Mouse (Mus musculus): ENCODE results near the gene Fndc3b. TPM values are rescaled to one million over a fixed set of nuclear protein-coding genes. Genes with fewer than 3 reads are reported as not detected.

Gene Fndc3b
- polyA plus RNA-seq, 1 experiment: 0.78 TPM

- no peaks in the 10 kb centered on the region for H3K27me3 ChIP-seq (replicated peaks)
- H3K4me3 ChIP-seq (replicated peaks): no peak overlapping the region
- no peak for TF ChIP-seq GATA1 (IDR thresholded peaks at IDR 0.05; ENCODE audit: borderline replicate concordance, low read length)
- no peak for TF ChIP-seq FLI1 (IDR thresholded peaks at IDR 0.05; ENCODE audit: low read length)
- H3K4me1 ChIP-seq: no peaks in the 10 kb centered on the region
- H3K9me3 ChIP-seq: 0 out of 2 replicates have a peak, but pooled peaks cover 7% of the 10 kb centered on the region
- no peaks in the 10 kb centered on the region for H3K36me3 ChIP-seq (replicated peaks; ENCODE audit: low read length)
Measured at GRCm38 (mm10) chr3:27740136-27740535, 29.0 kb upstream of the Fndc3b start.

- TF ChIP-seq GATA1 (IDR thresholded peaks at IDR 0.05; ENCODE audit: borderline replicate concordance, low read length): no peak
- no peak for TF ChIP-seq FLI1 (IDR thresholded peaks at IDR 0.05; ENCODE audit: low read length)
- Histone ChIP-seq H3K4me3 (replicated peaks) (no peak overlapping the region), H3K27me3 (replicated peaks) (no peaks in the 10 kb centered on the region), H3K4me1 (no peaks in the 10 kb centered on the region), H3K36me3 (replicated peaks; ENCODE audit: low read length) (no peaks in the 10 kb centered on the region), H3K9me3 (0 out of 2 replicates have a peak, but pooled peaks cover 7% of the 10 kb centered on the region)
Measured at GRCm38 (mm10) chr3:27736180-27736579, 25.1 kb upstream of the Fndc3b start.

GRCm38 (mm10) chr3:27735113-27735512 lies 24.0 kb upstream of the Fndc3b start:
- TF ChIP-seq GATA1 (IDR thresholded peaks at IDR 0.05; ENCODE audit: borderline replicate concordance, low read length): no peak
- TF ChIP-seq FLI1 (IDR thresholded peaks at IDR 0.05; ENCODE audit: low read length): no peak
- Histone ChIP-seq H3K4me3 (replicated peaks) (no peak overlapping the region), H3K27me3 (replicated peaks) (no peaks in the 10 kb centered on the region), H3K36me3 (replicated peaks; ENCODE audit: low read length) (no peaks in the 10 kb centered on the region), H3K9me3 (0 out of 2 replicates have a peak, but pooled peaks cover 6% of the 10 kb centered on the region), H3K4me1 (no peaks in the 10 kb centered on the region)

GRCm38 (mm10) chr3:27728798-27729782 lies 18.0 kb upstream of the Fndc3b start:
- no peaks in the 10 kb centered on the region for H3K27me3 ChIP-seq (replicated peaks)
- H3K4me3 ChIP-seq (replicated peaks): no peak overlapping the region
- TF ChIP-seq FLI1 (IDR thresholded peaks at IDR 0.05; ENCODE audit: low read length) (no peak), GATA1 (IDR thresholded peaks at IDR 0.05; ENCODE audit: borderline replicate concordance, low read length) (no peak)
- H3K36me3 ChIP-seq (replicated peaks; ENCODE audit: low read length): no peaks in the 10 kb centered on the region
- no peaks in the 10 kb centered on the region for H3K4me1 ChIP-seq
- no peaks in the 10 kb centered on the region for H3K9me3 ChIP-seq

- Histone ChIP-seq H3K27me3 (replicated peaks) (no peaks in the 10 kb centered on the region), H3K9me3 (no peaks in the 10 kb centered on the region), H3K4me3 (replicated peaks) (no peak overlapping the region), H3K36me3 (replicated peaks; ENCODE audit: low read length) (no peaks in the 10 kb centered on the region), H3K4me1 (no peaks in the 10 kb centered on the region)
- no peak for TF ChIP-seq GATA1 (IDR thresholded peaks at IDR 0.05; ENCODE audit: borderline replicate concordance, low read length)
Measured at GRCm38 (mm10) chr3:27728176-27728575, 17.1 kb upstream of the Fndc3b start.

- no peak overlapping the region for H3K4me3 ChIP-seq (replicated peaks)
- H3K36me3 ChIP-seq (replicated peaks; ENCODE audit: low read length): no peaks in the 10 kb centered on the region
- H3K4me1 ChIP-seq: no peaks in the 10 kb centered on the region
- TF ChIP-seq GATA1 (IDR thresholded peaks at IDR 0.05; ENCODE audit: borderline replicate concordance, low read length) (no peak), FLI1 (IDR thresholded peaks at IDR 0.05; ENCODE audit: low read length) (no peak)
- no peaks in the 10 kb centered on the region for H3K27me3 ChIP-seq (replicated peaks)
- no peaks in the 10 kb centered on the region for H3K9me3 ChIP-seq
Measured at GRCm38 (mm10) chr3:27725752-27726151, 14.6 kb upstream of the Fndc3b start.

- no peaks in the 10 kb centered on the region for H3K27me3 ChIP-seq (replicated peaks)
- H3K4me1 ChIP-seq: no peaks in the 10 kb centered on the region
- TF ChIP-seq FLI1 (IDR thresholded peaks at IDR 0.05; ENCODE audit: low read length) (no peak), GATA1 (IDR thresholded peaks at IDR 0.05; ENCODE audit: borderline replicate concordance, low read length) (no peak)
- H3K4me3 ChIP-seq (replicated peaks): no peak overlapping the region
- H3K36me3 ChIP-seq (replicated peaks; ENCODE audit: low read length): no peaks in the 10 kb centered on the region
- no peaks in the 10 kb centered on the region for H3K9me3 ChIP-seq
Measured at GRCm38 (mm10) chr3:27724208-27724607, 13.1 kb upstream of the Fndc3b start.

- H3K36me3 ChIP-seq (replicated peaks; ENCODE audit: low read length): no peaks in the 10 kb centered on the region
- H3K4me1 ChIP-seq: no peaks in the 10 kb centered on the region
- TF ChIP-seq GATA1 (IDR thresholded peaks at IDR 0.05; ENCODE audit: borderline replicate concordance, low read length) (no peak), FLI1 (IDR thresholded peaks at IDR 0.05; ENCODE audit: low read length) (no peak)
- H3K27me3 ChIP-seq (replicated peaks): peaks cover 5% of the 10 kb centered on the region
- H3K9me3 ChIP-seq: no peaks in the 10 kb centered on the region
- no peak overlapping the region for H3K4me3 ChIP-seq (replicated peaks)
Measured at GRCm38 (mm10) chr3:27718829-27719365, 7.8 kb upstream of the Fndc3b start.

GRCm38 (mm10) chr3:27713971-27714370 lies 2.9 kb upstream of the Fndc3b start:
- H3K36me3 ChIP-seq (replicated peaks; ENCODE audit: low read length): no peaks in the 10 kb centered on the region
- H3K4me3 ChIP-seq (replicated peaks): no peak overlapping the region
- peaks cover 49% of the 10 kb centered on the region for H3K27me3 ChIP-seq (replicated peaks)
- H3K4me1 ChIP-seq: peaks cover 14% of the 10 kb centered on the region
- no peak for TF ChIP-seq GATA1 (IDR thresholded peaks at IDR 0.05; ENCODE audit: borderline replicate concordance, low read length)
- no peak for TF ChIP-seq FLI1 (IDR thresholded peaks at IDR 0.05; ENCODE audit: low read length)
- no peaks in the 10 kb centered on the region for H3K9me3 ChIP-seq

- no peaks in the 10 kb centered on the region for H3K9me3 ChIP-seq
- TF ChIP-seq GATA1 (IDR thresholded peaks at IDR 0.05; ENCODE audit: borderline replicate concordance, low read length) (no peak), FLI1 (IDR thresholded peaks at IDR 0.05; ENCODE audit: low read length) (no peak)
- no peaks in the 10 kb centered on the region for H3K36me3 ChIP-seq (replicated peaks; ENCODE audit: low read length)
- H3K4me3 ChIP-seq (replicated peaks): no peak overlapping the region
- peaks cover 61% of the 10 kb centered on the region for H3K27me3 ChIP-seq (replicated peaks)
- peaks cover 14% of the 10 kb centered on the region for H3K4me1 ChIP-seq
Measured at GRCm38 (mm10) chr3:27712421-27712820, 1.3 kb upstream of the Fndc3b start.
